Mouse (Mus musculus): ENCODE results near the gene Gls. TPM values are rescaled to one million over a fixed set of nuclear protein-coding genes. Genes with fewer than 3 reads are reported as not detected.

Gene Gls
- polyA plus RNA-seq, 1 experiment from 2014 or later: 13.8 TPM

- H3K4me3 ChIP-seq: no peak overlapping the region
- no peaks in the 10 kb centered on the region for H3K27me3 ChIP-seq (ENCODE audit: low read depth, poor library complexity, severe bottlenecking)
- no peaks in the 10 kb centered on the region for H3K9me3 ChIP-seq (replicated peaks)
- no peak for DNase-seq (ENCODE audit: low spot score)
- H3K4me1 ChIP-seq: no peaks in the 10 kb centered on the region
- H3K36me3 ChIP-seq: no peaks in the 10 kb centered on the region
- no peak overlapping the region for H3K27ac ChIP-seq (replicated peaks)
- 88% methylated on average over 4 of the region's 4 CpGs for WGBS
Measured at GRCm38 (mm10) chr1:52260354-52261090, 27.5 kb upstream of the Gls start.

- H3K9me3 ChIP-seq (replicated peaks): no peaks in the 10 kb centered on the region
- H3K27ac ChIP-seq (replicated peaks): no peak overlapping the region
- H3K36me3 ChIP-seq: no peaks in the 10 kb centered on the region
- no peaks in the 10 kb centered on the region for H3K27me3 ChIP-seq (ENCODE audit: low read depth, poor library complexity, severe bottlenecking)
- H3K4me1 ChIP-seq: no peaks in the 10 kb centered on the region
- DNase-seq (ENCODE audit: low spot score): no peak
- WGBS: 88% methylated on average over 9 of the region's 9 CpGs
- H3K4me3 ChIP-seq: no peak overlapping the region
Measured at GRCm38 (mm10) chr1:52258006-52258749, 25.1 kb upstream of the Gls start.

- no peak overlapping the region for H3K4me3 ChIP-seq
- no peaks in the 10 kb centered on the region for H3K9me3 ChIP-seq (replicated peaks)
- no peaks in the 10 kb centered on the region for H3K36me3 ChIP-seq
- H3K27ac ChIP-seq (replicated peaks): no peak overlapping the region
- 87% methylated on average over 4 of the region's 4 CpGs for WGBS
- no peak for DNase-seq (ENCODE audit: low spot score)
- H3K27me3 ChIP-seq (ENCODE audit: low read depth, poor library complexity, severe bottlenecking): no peaks in the 10 kb centered on the region
- no peaks in the 10 kb centered on the region for H3K4me1 ChIP-seq
Measured at GRCm38 (mm10) chr1:52256916-52257315, 23.9 kb upstream of the Gls start.

GRCm38 (mm10) chr1:52256194-52256593 is 23.2 kb upstream of the Gls start:
- WGBS: 87% methylated on average over 4 of the region's 4 CpGs

GRCm38 (mm10) chr1:52254411-52254810 is 21.4 kb upstream of the Gls start:
- Histone ChIP-seq H3K27me3 (ENCODE audit: low read depth, poor library complexity, severe bottlenecking) (no peaks in the 10 kb centered on the region), H3K27ac (replicated peaks) (no peak overlapping the region), H3K4me1 (no peaks in the 10 kb centered on the region), H3K36me3 (no peaks in the 10 kb centered on the region), H3K9me3 (replicated peaks) (no peaks in the 10 kb centered on the region), H3K4me3 (no peak overlapping the region)
- 84% methylated on average over 2 of the region's 2 CpGs for WGBS
- DNase-seq (ENCODE audit: low spot score): no peak

More at GRCm38 (mm10) chr1:52256194-52256593, 23.2 kb upstream of the Gls start:
- Histone ChIP-seq H3K4me1 (no peaks in the 10 kb centered on the region), H3K9me3 (replicated peaks) (no peaks in the 10 kb centered on the region), H3K27me3 (ENCODE audit: low read depth, poor library complexity, severe bottlenecking) (no peaks in the 10 kb centered on the region), H3K4me3 (no peak overlapping the region), H3K27ac (replicated peaks) (no peak overlapping the region), H3K36me3 (no peaks in the 10 kb centered on the region)
- no peak for DNase-seq (ENCODE audit: low spot score)

GRCm38 (mm10) chr1:52253386-52253785 is 20.4 kb upstream of the Gls start:
- Histone ChIP-seq H3K4me3 (no peak overlapping the region), H3K27ac (replicated peaks) (no peak overlapping the region), H3K4me1 (no peaks in the 10 kb centered on the region), H3K36me3 (no peaks in the 10 kb centered on the region), H3K9me3 (replicated peaks) (no peaks in the 10 kb centered on the region), H3K27me3 (ENCODE audit: low read depth, poor library complexity, severe bottlenecking) (no peaks in the 10 kb centered on the region)
- no peak for DNase-seq (ENCODE audit: low spot score)
- WGBS: 84% methylated on average over 6 of the region's 6 CpGs

- 62% methylated on average over 2 of the region's 2 CpGs for WGBS
- no peaks in the 10 kb centered on the region for H3K9me3 ChIP-seq (replicated peaks)
- no peak for DNase-seq (ENCODE audit: low spot score)
- H3K27ac ChIP-seq (replicated peaks): no peak overlapping the region
- no peak overlapping the region for H3K4me3 ChIP-seq
- no peaks in the 10 kb centered on the region for H3K4me1 ChIP-seq
- H3K27me3 ChIP-seq (ENCODE audit: low read depth, poor library complexity, severe bottlenecking): no peaks in the 10 kb centered on the region
- H3K36me3 ChIP-seq: no peaks in the 10 kb centered on the region
Measured at GRCm38 (mm10) chr1:52252447-52252846, 19.4 kb upstream of the Gls start.

- no peaks in the 10 kb centered on the region for H3K4me1 ChIP-seq
- no peak overlapping the region for H3K27ac ChIP-seq (replicated peaks)
- 81% methylated on average over 7 of the region's 7 CpGs for WGBS
- H3K4me3 ChIP-seq: no peak overlapping the region
- H3K36me3 ChIP-seq: no peaks in the 10 kb centered on the region
- no peak for DNase-seq (ENCODE audit: low spot score)
- no peaks in the 10 kb centered on the region for H3K9me3 ChIP-seq (replicated peaks)
- H3K27me3 ChIP-seq (ENCODE audit: low read depth, poor library complexity, severe bottlenecking): no peaks in the 10 kb centered on the region
Measured at GRCm38 (mm10) chr1:52251038-52251735, 18.2 kb upstream of the Gls start.

- WGBS: 82% methylated on average over 3 of the region's 3 CpGs
- Histone ChIP-seq H3K4me3 (no peak overlapping the region), H3K4me1 (no peaks in the 10 kb centered on the region), H3K27ac (replicated peaks) (no peak overlapping the region), H3K27me3 (ENCODE audit: low read depth, poor library complexity, severe bottlenecking) (no peaks in the 10 kb centered on the region), H3K36me3 (no peaks in the 10 kb centered on the region), H3K9me3 (replicated peaks) (no peaks in the 10 kb centered on the region)
- DNase-seq (ENCODE audit: low spot score): no peak
Measured at GRCm38 (mm10) chr1:52248899-52249556, 16.0 kb upstream of the Gls start.

GRCm38 (mm10) chr1:52242270-52242669 is 9.2 kb upstream of the Gls start:
- WGBS: 76% methylated on average over 3 of the region's 3 CpGs
- no peak for DNase-seq (ENCODE audit: low spot score)

GRCm38 (mm10) chr1:52232766-52233140 is 279 bp downstream of the Gls start:
- WGBS: under 1% methylated on average over 57 of the region's 57 CpGs
- Histone ChIP-seq H3K27ac (replicated peaks) (peak overlapping the region; percentile 96), H3K4me1 (peaks cover 26% of the 10 kb centered on the region), H3K27me3 (ENCODE audit: low read depth, poor library complexity, severe bottlenecking) (peaks cover 12% of the 10 kb centered on the region), H3K4me3 (peak overlapping the region; percentile 92), H3K36me3 (no peaks in the 10 kb centered on the region), H3K9me3 (replicated peaks) (no peaks in the 10 kb centered on the region)
- DNase-seq (ENCODE audit: low spot score): no peak

More at GRCm38 (mm10) chr1:52242270-52242669, 9.2 kb upstream of the Gls start:
- Histone ChIP-seq H3K4me3 (no peak overlapping the region), H3K27ac (replicated peaks) (no peak overlapping the region), H3K36me3 (no peaks in the 10 kb centered on the region), H3K4me1 (no peaks in the 10 kb centered on the region), H3K9me3 (replicated peaks) (no peaks in the 10 kb centered on the region), H3K27me3 (ENCODE audit: low read depth, poor library complexity, severe bottlenecking) (no peaks in the 10 kb centered on the region)

GRCm38 (mm10) chr1:52231939-52232765 is 880 bp downstream of the Gls start:
- Histone ChIP-seq H3K4me3 (peak overlapping the region; percentile 92), H3K27me3 (ENCODE audit: low read depth, poor library complexity, severe bottlenecking) (peaks cover 12% of the 10 kb centered on the region), H3K9me3 (replicated peaks) (no peaks in the 10 kb centered on the region), H3K36me3 (no peaks in the 10 kb centered on the region), H3K27ac (replicated peaks) (peak overlapping the region; percentile 96), H3K4me1 (peaks cover 26% of the 10 kb centered on the region)
- DNase-seq (ENCODE audit: low spot score): peak; percentile 77
- WGBS: under 1% methylated on average over 65 of the region's 69 CpGs
